Mouse (Mus musculus) midbrain, embryonic 15.5 days (tissue): ENCODE results near the gene Ly6g6c. TPM values are rescaled to one million over a fixed set of nuclear protein-coding genes. Genes with fewer than 3 reads are reported as not detected.

ENCODE experiments used
- ATAC-seq: fragments of 200-750 bp; cut with Nextera tagmentation; replicated peaks from 2 replicates; pipeline ENCODE4 v1.8.0; 2017; ENCODE audit warnings: moderate TSS enrichment
- H3K27ac ChIP-seq: fragments of 300-500 bp; sonication (generic); 2 replicates; pipeline ENCODE4 v1.5.1; 2015; ENCODE audit warnings: mild to moderate bottlenecking, inconsistent platforms
- H3K27me3 ChIP-seq: fragments of 300-500 bp; sonication (generic); replicated peaks from 2 replicates; pipeline ENCODE4 v1.6.1; 2015; ENCODE audit warnings: inconsistent platforms
- H3K36me3 ChIP-seq: fragments of 300-500 bp; sonication (generic); replicated peaks from 2 replicates; pipeline ENCODE4 v1.6.1; 2015; ENCODE audit warnings: inconsistent platforms
- H3K4me1 ChIP-seq: fragments of 300-500 bp; sonication (generic); 2 replicates; pipeline ENCODE4 v1.6.1; 2015; ENCODE audit warnings: inconsistent platforms
- H3K4me2 ChIP-seq: fragments of 300-500 bp; sonication (generic); 2 replicates; pipeline ENCODE4 v1.6.1; 2015; ENCODE audit warnings: inconsistent platforms, mild to moderate bottlenecking, moderate library complexity
- H3K4me3 ChIP-seq: fragments of 300-500 bp; sonication (generic); 2 replicates; pipeline ENCODE4 v1.5.1; 2015; ENCODE audit warnings: mild to moderate bottlenecking, inconsistent platforms
- H3K9ac ChIP-seq: fragments of 300-500 bp; sonication (generic); 2 replicates; pipeline ENCODE4 v1.6.1; 2015; ENCODE audit warnings: mild to moderate bottlenecking, inconsistent platforms
- H3K9me3 ChIP-seq: fragments of 300-500 bp; sonication (generic); 2 replicates; pipeline ENCODE4 v1.6.1; 2016; ENCODE audit warnings: inconsistent platforms
- WGBS: fragments of 180-500 bp; shearing (Covaris S2); methylation state at CpG from one replicate; pipeline ENCODE4 v1.1.7; 2015; ENCODE audit warnings: mixed read lengths; 5-methylcytosine and 5-hydroxymethylcytosine counted together
- polyA plus RNA-seq: library from polyadenylated mRNA; unstranded; fragments of >200 nt; fragmentation: Nextera tagmentation; extraction: Ambion mirVana; gene quantifications from 2 replicates; pipeline ENCODE4 v1.2.1, GENCODE M21; 2015

Gene Ly6g6c
- polyA plus RNA-seq, 1 experiment from 2014 or later: not detected

DNA sequence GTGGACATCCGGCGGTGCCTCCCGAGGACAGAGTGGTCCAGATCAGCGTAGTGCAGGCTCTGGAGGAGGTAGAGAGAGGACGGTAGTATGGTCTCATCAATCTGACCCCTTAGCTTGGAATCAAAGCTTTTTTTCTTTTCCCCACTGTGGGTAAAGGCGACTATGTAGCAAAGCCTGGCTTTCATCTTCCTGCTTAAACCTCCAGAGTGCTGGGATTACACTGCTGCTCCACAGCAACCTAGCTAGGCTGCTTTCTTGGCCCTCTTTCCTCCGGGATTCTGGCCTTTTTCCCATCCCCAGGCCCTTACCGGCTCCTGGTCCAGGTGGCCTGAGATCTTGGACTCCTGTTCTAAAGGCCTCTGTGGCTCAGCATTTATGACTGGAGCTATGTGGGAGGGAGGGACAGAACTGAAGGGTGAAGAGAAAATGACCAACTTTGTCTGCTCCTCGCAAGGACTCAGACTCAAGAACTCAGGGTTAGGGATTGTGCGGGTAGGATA lies 760 bp upstream of the Ly6g6c start:
- Histone ChIP-seq H3K9ac (no peak overlapping the region), H3K36me3 (peaks cover 4% of the 10 kb centered on the region; the same call in 1 of the 2 replicates), H3K9me3 (no peaks in the 10 kb centered on the region), H3K27ac (no peak overlapping the region), H3K4me1 (peaks cover 24% of the 10 kb centered on the region), H3K4me2 (no peak overlapping the region), H3K4me3 (no peak overlapping the region), H3K27me3 (peaks cover 41% of the 10 kb centered on the region)
- ATAC-seq: no peak
- WGBS: 31% methylated on average over 10 of the region's 10 CpGs

DNA sequence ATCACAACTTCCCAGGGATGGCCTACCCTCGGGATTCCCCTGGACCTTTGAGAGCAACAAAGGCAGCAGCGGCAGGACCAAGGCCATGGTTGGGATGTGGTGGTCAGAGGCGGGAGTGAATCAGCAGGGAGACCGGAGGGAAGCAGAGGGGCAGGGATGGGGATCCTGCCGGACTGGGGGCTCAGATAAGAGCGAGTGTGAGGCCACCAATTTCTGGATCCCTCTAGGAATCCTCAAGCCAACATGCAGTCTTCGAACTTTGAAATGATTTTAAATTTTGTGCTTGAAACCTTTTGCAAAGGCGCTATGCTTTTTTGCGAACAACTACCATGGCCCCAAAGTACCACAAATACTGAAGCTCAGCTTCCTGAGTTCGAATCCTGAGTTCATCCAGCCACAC lies 896 bp downstream of the Ly6g6c start, which contains the start of gene Mpig6b:
Gene Mpig6b, minus strand, starts transcription at position 101 of the 400 bp plus-strand sequence.
- Histone ChIP-seq H3K36me3 (peaks cover 4% of the 10 kb centered on the region; the same call in 1 of the 2 replicates), H3K9ac (peak within 1 kb of the TSS; percentile 26; the same call in 1 of the 2 replicates), H3K9me3 (no peaks in the 10 kb centered on the region), H3K4me3 (peak within 1 kb of the TSS; percentile 13), H3K4me1 (peaks cover 10% of the 10 kb centered on the region; the same call in 1 of the 2 replicates), H3K27me3 (peaks cover 41% of the 10 kb centered on the region), H3K4me2 (peak within 1 kb of the TSS; percentile 43), H3K27ac (no peak within 1 kb of the TSS)
- ATAC-seq: no peak
- 46% methylated on average over 10 of the region's 10 CpGs for WGBS

- Histone ChIP-seq H3K4me3 (no peak overlapping the region), H3K9me3 (no peaks in the 10 kb centered on the region), H3K9ac (no peak overlapping the region), H3K4me1 (peaks cover 10% of the 10 kb centered on the region; the same call in 1 of the 2 replicates), H3K4me2 (no peak overlapping the region), H3K27me3 (peaks cover 36% of the 10 kb centered on the region), H3K27ac (no peak overlapping the region), H3K36me3 (no peaks in the 10 kb centered on the region)
- ATAC-seq: no peak
- WGBS: 86% methylated on average over 17 of the region's 17 CpGs
Measured at GRCm38 (mm10) chr17:35068213-35068914, 3.2 kb downstream of the Ly6g6c start.

DNA sequence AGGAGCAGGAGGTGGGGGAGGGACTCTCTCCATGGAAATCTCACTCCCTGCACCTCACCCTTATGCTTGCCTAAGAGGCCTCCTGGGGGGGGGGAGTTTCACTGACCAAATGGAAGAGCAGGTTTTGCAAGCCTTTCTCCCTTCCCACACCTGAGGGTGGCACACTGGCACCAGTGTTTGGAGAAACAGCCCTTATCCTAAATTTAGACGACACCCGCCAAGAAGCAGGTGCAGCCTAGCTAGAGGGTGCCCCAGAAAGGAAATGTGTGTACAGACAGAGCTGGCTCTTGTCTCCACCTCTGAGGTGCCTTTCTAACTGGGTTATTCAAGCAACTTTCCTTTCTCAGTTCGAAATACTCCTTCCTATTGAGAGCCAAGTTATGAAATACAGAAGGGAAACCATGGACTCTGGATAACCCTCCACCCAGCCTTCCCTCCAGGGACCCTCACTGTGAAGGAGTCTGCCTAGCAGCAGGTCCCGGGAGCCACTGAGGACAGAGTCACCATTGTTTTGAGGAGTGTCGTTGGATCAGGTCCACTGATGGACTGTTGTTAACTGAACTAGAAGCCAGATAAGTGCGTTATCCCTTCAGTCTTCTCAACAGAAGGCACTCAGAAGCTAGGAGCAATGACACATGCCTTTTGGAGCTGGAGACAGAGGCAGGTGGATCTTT lies 5.5 kb downstream of the Ly6g6c start:
- no peak overlapping the region for H3K9ac ChIP-seq
- no peak for ATAC-seq
- H3K9me3 ChIP-seq: no peaks in the 10 kb centered on the region
- H3K36me3 ChIP-seq: no peaks in the 10 kb centered on the region
- H3K4me3 ChIP-seq: no peak overlapping the region
- no peak overlapping the region for H3K27ac ChIP-seq
- peaks cover under 1% of the 10 kb centered on the region; the same call in 1 of the 2 replicates for H3K4me1 ChIP-seq
- H3K27me3 ChIP-seq: peaks cover 14% of the 10 kb centered on the region
- no peak overlapping the region for H3K4me2 ChIP-seq
- WGBS: 68% methylated on average over 6 of the region's 6 CpGs

DNA sequence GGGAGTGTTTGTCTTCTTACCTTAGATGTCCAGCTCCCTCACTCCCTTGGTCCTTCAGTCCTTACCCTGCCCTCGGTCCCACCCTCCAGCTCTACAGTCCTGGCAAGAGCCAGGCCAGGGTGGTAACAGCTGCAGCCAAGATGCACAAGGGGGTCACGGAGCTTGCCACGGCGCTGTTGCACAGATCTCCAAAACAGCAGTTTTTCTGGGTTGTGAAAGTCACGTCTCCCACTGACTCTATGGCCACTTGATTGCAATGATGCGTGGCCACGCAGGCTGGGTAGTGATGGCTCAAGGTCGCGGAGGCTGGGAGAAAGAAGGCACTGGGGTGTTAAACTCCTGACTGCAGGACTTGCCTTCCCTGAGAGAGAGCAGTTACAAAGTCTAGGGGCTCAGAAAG lies 6.3 kb downstream of the Ly6g6c start:
- 85% methylated on average over 9 of the region's 9 CpGs for WGBS
- ATAC-seq: no peak
- no peaks in the 10 kb centered on the region for H3K4me1 ChIP-seq
- no peak overlapping the region for H3K27ac ChIP-seq
- H3K9me3 ChIP-seq: no peaks in the 10 kb centered on the region
- no peak overlapping the region for H3K4me2 ChIP-seq
- H3K4me3 ChIP-seq: no peak overlapping the region
- H3K36me3 ChIP-seq: no peaks in the 10 kb centered on the region
- no peak overlapping the region for H3K9ac ChIP-seq
- H3K27me3 ChIP-seq: peaks cover 8% of the 10 kb centered on the region; the same call in 1 of the 2 replicates

DNA sequence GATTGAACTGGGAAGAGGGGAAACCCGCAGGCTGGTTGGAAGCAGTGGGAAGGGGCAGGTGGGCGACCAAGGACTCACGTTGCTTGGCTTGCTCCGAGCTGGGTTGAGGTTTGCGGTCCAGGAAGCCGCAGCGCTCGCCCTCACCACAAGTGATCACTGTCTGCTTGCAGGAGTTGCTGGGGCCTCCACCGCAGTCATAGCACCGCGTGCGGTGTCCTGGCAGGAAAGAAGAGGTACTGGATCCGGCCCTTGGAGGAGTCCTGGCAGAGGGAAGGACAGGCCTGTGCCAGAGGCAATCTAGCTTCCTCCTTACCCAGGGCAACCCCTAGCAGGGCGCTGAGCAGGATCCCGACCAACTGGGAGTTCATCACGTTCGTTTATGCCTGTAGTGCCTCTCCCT lies 8.9 kb downstream of the Ly6g6c start:
- no peak for ATAC-seq
- WGBS: 57% methylated on average over 17 of the region's 17 CpGs
- H3K9ac ChIP-seq: no peak overlapping the region
- H3K27me3 ChIP-seq: no peaks in the 10 kb centered on the region
- H3K4me2 ChIP-seq: no peak overlapping the region
- H3K36me3 ChIP-seq: no peaks in the 10 kb centered on the region
- no peak overlapping the region for H3K4me3 ChIP-seq
- H3K4me1 ChIP-seq: peaks cover 11% of the 10 kb centered on the region; the same call in 1 of the 2 replicates
- H3K9me3 ChIP-seq: no peaks in the 10 kb centered on the region
- no peak overlapping the region for H3K27ac ChIP-seq

DNA sequence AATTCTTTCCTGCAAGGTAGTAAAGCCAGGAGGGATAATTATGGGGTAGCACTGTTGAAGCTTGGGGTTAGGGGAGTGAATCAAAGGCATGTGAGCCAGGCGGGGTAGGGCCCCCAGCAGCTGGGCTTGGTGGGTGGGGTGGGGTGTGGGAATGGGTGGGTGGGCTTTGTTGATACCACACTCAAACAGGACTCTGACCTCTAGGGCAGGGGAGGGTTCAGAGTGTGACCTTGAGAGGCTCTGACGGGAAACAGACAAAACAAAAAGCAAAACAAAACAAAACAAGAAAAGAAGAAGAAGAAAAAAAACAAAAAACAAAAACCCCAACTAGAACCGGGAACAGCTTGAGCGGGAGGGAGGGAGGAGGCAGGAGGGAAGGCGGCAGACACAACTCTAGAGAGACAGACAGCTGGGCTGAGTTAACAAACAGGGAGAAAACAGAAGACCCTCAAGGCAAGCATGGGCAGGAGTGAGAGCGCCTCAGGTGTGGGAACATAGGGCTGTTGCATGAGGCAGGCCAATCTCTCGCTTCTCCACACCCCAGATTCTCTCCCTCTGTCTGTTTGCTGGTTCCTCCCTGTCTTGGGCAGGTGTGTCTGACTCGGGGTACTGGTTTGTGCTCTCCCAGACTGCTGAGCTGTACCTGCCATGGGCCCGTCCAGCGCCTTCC lies 11.5 kb downstream of the Ly6g6c start, which contains the start of gene Ly6g6e:
Gene Ly6g6e, plus strand, starts transcription at position 396 of the 670 bp plus-strand sequence.
- H3K9me3 ChIP-seq: no peaks in the 10 kb centered on the region
- no peak for ATAC-seq
- no peak within 1 kb of the TSS for H3K27ac ChIP-seq
- peaks cover 11% of the 10 kb centered on the region; the same call in 1 of the 2 replicates for H3K4me1 ChIP-seq
- WGBS: 36% methylated on average over 10 of the region's 10 CpGs
- H3K4me3 ChIP-seq: peak within 1 kb of the TSS; percentile 21
- H3K36me3 ChIP-seq: no peaks in the 10 kb centered on the region
- H3K9ac ChIP-seq: no peak within 1 kb of the TSS; the same call in 1 of the 2 replicates
- peak within 1 kb of the TSS; percentile 43 for H3K4me2 ChIP-seq
- no peaks in the 10 kb centered on the region for H3K27me3 ChIP-seq

DNA sequence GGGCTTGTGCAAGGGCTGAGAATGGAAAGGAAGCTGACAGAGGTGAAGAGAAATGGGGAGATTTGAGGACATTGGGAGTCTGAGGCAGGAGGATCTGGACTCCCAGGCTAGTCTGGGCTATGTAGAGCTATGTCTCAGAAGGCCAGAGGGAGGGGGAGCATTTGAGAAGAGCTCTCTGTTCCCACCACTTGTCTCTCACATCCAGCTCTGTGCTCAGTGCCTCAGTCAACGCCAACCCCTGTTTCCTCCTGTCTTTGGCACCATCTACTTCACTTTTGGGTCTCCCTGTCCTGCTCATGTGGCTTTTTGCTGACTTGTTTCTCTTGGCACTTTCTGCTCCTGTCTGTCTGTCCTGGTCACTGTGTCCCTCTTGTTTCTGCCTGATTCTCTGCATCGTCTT lies 12.1 kb downstream of the Ly6g6c start:
- no peak overlapping the region for H3K27ac ChIP-seq
- H3K9ac ChIP-seq: no peak overlapping the region
- H3K27me3 ChIP-seq: no peaks in the 10 kb centered on the region
- no peaks in the 10 kb centered on the region for H3K36me3 ChIP-seq
- peak overlapping the region; percentile 43; the same call in 1 of the 2 replicates for H3K4me2 ChIP-seq
- ATAC-seq: no peak
- 41% methylated on average over 2 of the region's 2 CpGs for WGBS
- H3K4me3 ChIP-seq: peak overlapping the region; percentile 21; the same call in 1 of the 2 replicates
- H3K4me1 ChIP-seq: peaks cover 11% of the 10 kb centered on the region; the same call in 1 of the 2 replicates
- no peaks in the 10 kb centered on the region for H3K9me3 ChIP-seq

- H3K27ac ChIP-seq: no peak within 1 kb of the TSS
- peaks cover 11% of the 10 kb centered on the region; the same call in 1 of the 2 replicates for H3K4me1 ChIP-seq
- 0 out of 2 replicates have a peak, but pooled peaks have one; percentile 37 for ATAC-seq
- peak within 1 kb of the TSS; percentile 21 for H3K4me3 ChIP-seq
- H3K4me2 ChIP-seq: peak within 1 kb of the TSS; percentile 43
- H3K27me3 ChIP-seq: no peaks in the 10 kb centered on the region
- no peaks in the 10 kb centered on the region for H3K9me3 ChIP-seq
- H3K36me3 ChIP-seq: no peaks in the 10 kb centered on the region
- no peak within 1 kb of the TSS; the same call in 1 of the 2 replicates for H3K9ac ChIP-seq
- 9% methylated on average over 14 of the region's 14 CpGs for WGBS
Measured at GRCm38 (mm10) chr17:35077786-35078233, 12.6 kb downstream of the Ly6g6c start, which contains the start of gene Ly6g6d. Gene Ly6g6d (minus strand): TSS chr17:35078065.

DNA sequence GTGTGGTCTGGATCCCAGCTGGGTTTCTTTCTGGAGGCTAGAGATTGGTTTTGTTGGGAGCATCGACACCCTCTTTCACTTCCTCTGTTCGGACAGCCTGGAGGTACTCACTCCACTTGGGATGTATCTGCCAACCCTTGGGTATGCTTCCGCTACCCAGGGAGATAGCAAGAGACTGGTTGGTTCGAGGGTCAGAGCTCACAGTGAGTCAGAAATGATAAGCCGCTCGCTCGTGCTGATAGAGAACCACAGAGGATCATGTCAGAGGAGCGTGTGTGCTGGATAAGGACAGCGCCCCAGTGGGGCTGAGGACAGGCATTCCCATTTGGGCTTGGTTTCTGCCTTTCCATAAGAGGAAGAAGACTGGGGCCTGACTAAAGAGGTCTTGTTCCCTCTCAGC lies 14.6 kb downstream of the Ly6g6c start:
- H3K4me3 ChIP-seq: no peak overlapping the region
- H3K9me3 ChIP-seq: no peaks in the 10 kb centered on the region
- 72% methylated on average over 9 of the region's 9 CpGs for WGBS
- no peak for ATAC-seq
- H3K9ac ChIP-seq: no peak overlapping the region
- H3K4me2 ChIP-seq: no peak overlapping the region
- H3K36me3 ChIP-seq: no peaks in the 10 kb centered on the region
- no peaks in the 10 kb centered on the region for H3K27me3 ChIP-seq
- no peak overlapping the region for H3K27ac ChIP-seq
- peaks cover 11% of the 10 kb centered on the region; the same call in 1 of the 2 replicates for H3K4me1 ChIP-seq

DNA sequence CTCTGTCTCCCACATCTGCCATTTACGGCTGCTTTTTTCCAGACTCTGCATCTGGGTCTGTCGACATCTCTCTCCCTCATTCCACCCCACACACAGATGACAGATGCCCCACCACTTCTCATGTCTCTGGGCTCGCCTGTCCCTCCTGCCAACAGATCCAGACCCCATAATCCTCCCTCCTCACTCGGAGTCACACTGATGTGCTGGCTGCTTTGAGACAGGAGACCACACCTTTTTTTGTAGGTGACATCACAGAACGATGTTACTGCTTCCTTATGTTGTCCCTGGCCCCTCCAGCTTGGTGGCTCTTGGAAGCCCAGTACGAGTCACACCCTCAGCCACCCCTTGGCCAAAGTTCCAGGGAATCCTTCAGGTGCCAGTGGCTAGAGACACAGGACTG lies 15.1 kb downstream of the Ly6g6c start:
- peaks cover 11% of the 10 kb centered on the region; the same call in 1 of the 2 replicates for H3K4me1 ChIP-seq
- no peak overlapping the region for H3K4me3 ChIP-seq
- H3K36me3 ChIP-seq: no peaks in the 10 kb centered on the region
- 62% methylated on average over 6 of the region's 6 CpGs for WGBS
- H3K27me3 ChIP-seq: no peaks in the 10 kb centered on the region
- ATAC-seq: no peak
- H3K9ac ChIP-seq: no peak overlapping the region
- no peak overlapping the region for H3K27ac ChIP-seq
- H3K4me2 ChIP-seq: no peak overlapping the region
- H3K9me3 ChIP-seq: no peaks in the 10 kb centered on the region
